Mouse (Mus musculus) forebrain, embryonic 15.5 days (tissue): ENCODE measurements around the gene Hmgb4. TPM values are rescaled to one million over a fixed set of nuclear protein-coding genes. Genes with fewer than 3 reads are reported as not detected.

ENCODE experiments used
- ATAC-seq: fragments of 200-750 bp; cut with Nextera tagmentation; replicated peaks from 2 replicates; pipeline ENCODE4 v1.8.0; 2017; ENCODE audit warnings: mild to moderate bottlenecking, moderate TSS enrichment, moderate library complexity
- H3K27ac ChIP-seq: fragments of 300-500 bp; sonication (generic); replicated peaks from 2 replicates; pipeline ENCODE4 v1.5.1; 2015; ENCODE audit warnings: mild to moderate bottlenecking, inconsistent platforms
- H3K27me3 ChIP-seq: fragments of 300-500 bp; sonication (generic); 2 replicates; pipeline ENCODE4 v1.6.1; 2015; ENCODE audit warnings: inconsistent platforms
- H3K36me3 ChIP-seq: fragments of 300-500 bp; sonication (generic); 2 replicates; pipeline ENCODE4 v1.6.1; 2015; ENCODE audit warnings: mild to moderate bottlenecking, inconsistent platforms
- H3K4me1 ChIP-seq: fragments of 300-500 bp; sonication (generic); 2 replicates; pipeline ENCODE4 v1.6.1; 2015; ENCODE audit warnings: inconsistent platforms
- H3K4me2 ChIP-seq: fragments of 300-500 bp; sonication (generic); replicated peaks from 2 replicates; pipeline ENCODE4 v1.6.1; 2015; ENCODE audit warnings: mild to moderate bottlenecking, inconsistent platforms
- H3K4me3 ChIP-seq: fragments of 300-500 bp; sonication (generic); 2 replicates; pipeline ENCODE4 v1.5.1; 2015; ENCODE audit warnings: mild to moderate bottlenecking, inconsistent platforms
- H3K9ac ChIP-seq: fragments of 300-500 bp; sonication (generic); replicated peaks from 2 replicates; pipeline ENCODE4 v1.6.1; 2015; ENCODE audit warnings: mild to moderate bottlenecking, inconsistent platforms
- H3K9me3 ChIP-seq: fragments of 300-500 bp; sonication (generic); 2 replicates; pipeline ENCODE4 v1.6.1; 2016; ENCODE audit warnings: inconsistent platforms
- WGBS: fragments of 180-500 bp; shearing (Covaris S2); methylation state at CpG from one replicate; pipeline ENCODE4 v1.1.7; 2015; ENCODE audit warnings: mixed read lengths; 5-methylcytosine and 5-hydroxymethylcytosine counted together
- polyA plus RNA-seq: library from polyadenylated mRNA; unstranded; fragments of >200 nt; fragmentation: Nextera tagmentation; extraction: Ambion mirVana; gene quantifications from 2 replicates; pipeline ENCODE4 v1.2.1, GENCODE M21; 2015

The Hmgb4 gene
- polyA plus RNA-seq = 0.26 TPM in 1 of 2 replicates, not detected in the other

- no peak within 1 kb of the TSS for H3K4me2 ChIP-seq
- no peak for ATAC-seq
- 48% methylated on average over 8 of the region's 8 CpGs for WGBS
- no peaks in the 10 kb centered on the region for H3K9me3 ChIP-seq
- H3K27me3 ChIP-seq = no peaks in the 10 kb centered on the region
- no peak within 1 kb of the TSS for H3K4me3 ChIP-seq
- no peak within 1 kb of the TSS for H3K9ac ChIP-seq
- no peaks in the 10 kb centered on the region for H3K4me1 ChIP-seq
- no peak within 1 kb of the TSS for H3K27ac ChIP-seq
- H3K36me3 ChIP-seq = no peaks in the 10 kb centered on the region
These were observed at the start of gene Hmgb4 for GRCm38 (mm10) chr4:128260907-128261560. Hmgb4 (minus strand) TSS chr4:128260957.

DNA sequence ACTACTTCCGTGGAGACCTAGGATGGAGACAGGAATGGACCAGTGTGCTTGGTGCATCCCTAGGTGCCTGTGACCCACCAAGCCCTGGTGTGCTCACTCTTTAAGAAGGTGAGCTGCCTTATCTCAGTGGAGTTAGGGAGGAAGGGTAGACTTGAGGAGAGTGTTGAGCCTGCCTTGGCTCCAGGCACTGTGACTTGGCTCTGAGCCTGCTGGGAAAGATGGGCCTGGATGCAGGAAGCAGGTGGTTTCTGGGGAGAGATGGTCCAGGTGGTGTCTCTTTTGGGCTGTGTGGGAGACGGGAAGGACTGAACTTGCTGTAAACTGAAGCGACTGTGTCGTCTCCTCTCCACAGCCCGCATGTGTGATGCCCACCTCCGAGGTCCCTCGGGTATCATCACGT is 45.3 kb upstream of the Hmgb4 start:
- Histone ChIP-seq H3K27me3 (no peaks in the 10 kb centered on the region), H3K36me3 (no peaks in the 10 kb centered on the region), H3K27ac (no peak overlapping the region), H3K4me2 (no peak overlapping the region), H3K4me1 (no peaks in the 10 kb centered on the region), H3K9ac (no peak overlapping the region), H3K4me3 (no peak overlapping the region), H3K9me3 (no peaks in the 10 kb centered on the region)
- no peak for ATAC-seq
- 97% methylated on average over 8 of the region's 8 CpGs for WGBS

DNA sequence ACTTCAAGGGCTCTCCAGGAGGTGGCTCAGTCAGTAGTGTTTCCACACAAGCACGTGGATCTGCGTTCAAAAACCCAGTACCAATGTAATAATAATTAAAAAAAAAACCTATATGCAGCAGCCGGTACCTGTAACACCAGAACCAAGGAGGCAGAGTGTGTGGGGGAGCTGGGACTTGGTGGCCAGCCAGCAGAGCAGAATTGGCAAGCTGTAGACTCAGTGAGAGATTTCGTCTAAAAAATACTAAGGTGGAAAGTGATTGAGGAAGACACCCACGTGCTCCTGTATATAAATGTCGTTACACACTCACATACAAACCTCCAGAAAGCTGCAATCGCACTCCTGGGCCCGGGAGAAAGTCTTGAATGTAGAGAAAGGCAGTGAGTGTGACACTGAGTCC is 43.3 kb upstream of the Hmgb4 start:
- H3K4me2 ChIP-seq = no peak overlapping the region
- no peak overlapping the region for H3K4me3 ChIP-seq
- no peaks in the 10 kb centered on the region for H3K36me3 ChIP-seq
- WGBS = 78% methylated on average over 8 of the region's 8 CpGs
- H3K4me1 ChIP-seq = no peaks in the 10 kb centered on the region
- no peak for ATAC-seq
- no peaks in the 10 kb centered on the region for H3K9me3 ChIP-seq
- H3K9ac ChIP-seq = no peak overlapping the region
- no peak overlapping the region for H3K27ac ChIP-seq
- no peaks in the 10 kb centered on the region for H3K27me3 ChIP-seq

- H3K27ac ChIP-seq = peak overlapping the region; percentile 34; the same call in 1 of the 2 replicates
- WGBS = 25% methylated on average over 7 of the region's 7 CpGs
- no peak overlapping the region for H3K4me3 ChIP-seq
- no peak overlapping the region for H3K4me2 ChIP-seq
- no peaks in the 10 kb centered on the region for H3K9me3 ChIP-seq
- no peaks in the 10 kb centered on the region for H3K36me3 ChIP-seq
- H3K27me3 ChIP-seq = no peaks in the 10 kb centered on the region
- peak; percentile 86 for ATAC-seq
- peaks cover 7% of the 10 kb centered on the region; the same call in 1 of the 2 replicates for H3K4me1 ChIP-seq
- H3K9ac ChIP-seq = no peak overlapping the region
These were observed 27.3 kb upstream of the Hmgb4 start for GRCm38 (mm10) chr4:128288095-128288494.

GRCm38 (mm10) chr4:128285009-128285408 is 24.3 kb upstream of the Hmgb4 start:
- H3K4me1 ChIP-seq = peaks cover 7% of the 10 kb centered on the region; the same call in 1 of the 2 replicates
- no peak overlapping the region for H3K4me2 ChIP-seq
- no peak overlapping the region for H3K4me3 ChIP-seq
- ATAC-seq = no peak
- no peaks in the 10 kb centered on the region for H3K36me3 ChIP-seq
- no peaks in the 10 kb centered on the region for H3K9me3 ChIP-seq
- H3K27ac ChIP-seq = no peak overlapping the region
- no peaks in the 10 kb centered on the region for H3K27me3 ChIP-seq
- no peak overlapping the region for H3K9ac ChIP-seq
- WGBS = 52% methylated on average over 1 of the region's 1 CpGs

- Histone ChIP-seq H3K4me1 (peaks cover 16% of the 10 kb centered on the region), H3K4me3 (no peak overlapping the region), H3K9me3 (no peaks in the 10 kb centered on the region), H3K27me3 (no peaks in the 10 kb centered on the region), H3K9ac (no peak overlapping the region), H3K4me2 (no peak overlapping the region), H3K36me3 (no peaks in the 10 kb centered on the region), H3K27ac (no peak overlapping the region)
- ATAC-seq = no peak
- 48% methylated on average over 6 of the region's 6 CpGs for WGBS
These were observed 14.8 kb upstream of the Hmgb4 start for GRCm38 (mm10) chr4:128275586-128275985.

DNA sequence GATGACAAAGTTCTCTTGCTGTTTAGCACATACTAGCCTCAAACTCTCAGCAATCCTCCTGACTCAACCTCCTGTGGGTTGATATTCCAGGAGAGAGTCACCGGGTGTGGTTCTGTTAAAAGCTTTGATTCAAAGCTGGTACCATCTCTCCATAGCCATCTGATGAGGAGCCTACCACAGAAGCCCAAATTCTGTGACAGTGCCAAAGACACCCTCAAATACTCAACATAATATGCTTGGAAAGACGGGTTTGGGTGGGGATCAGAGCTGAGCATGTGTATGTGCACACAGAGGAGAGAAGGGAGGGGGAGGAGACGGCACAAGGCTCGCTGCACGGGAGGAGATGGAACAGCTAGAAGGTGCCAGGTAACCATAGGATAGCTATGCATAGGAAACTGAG is 14.4 kb upstream of the Hmgb4 start:
- H3K27ac ChIP-seq = no peak overlapping the region

DNA sequence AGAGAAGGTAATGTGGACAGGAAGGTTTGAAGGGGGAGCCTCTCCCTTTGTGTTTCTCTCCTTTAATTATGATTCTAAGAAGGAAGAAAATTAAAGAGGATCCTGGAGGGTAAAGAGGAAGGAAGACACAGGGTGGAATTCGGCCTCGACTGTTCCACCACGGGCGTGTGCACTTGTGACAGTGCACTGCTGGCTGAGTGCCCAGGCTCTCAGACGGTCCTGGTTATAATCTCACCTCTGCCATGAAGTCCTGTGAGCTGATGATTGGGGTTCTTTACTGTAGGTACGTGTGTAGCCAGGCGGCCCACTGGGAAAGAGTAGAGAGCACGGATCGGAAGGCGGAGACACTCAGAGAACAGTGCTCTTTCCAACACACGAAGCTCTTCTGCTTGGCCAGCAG is 12.4 kb upstream of the Hmgb4 start:
- Histone ChIP-seq H3K4me1 (peaks cover 18% of the 10 kb centered on the region), H3K9ac (no peak overlapping the region), H3K9me3 (no peaks in the 10 kb centered on the region), H3K4me2 (no peak overlapping the region), H3K36me3 (no peaks in the 10 kb centered on the region), H3K27ac (no peak overlapping the region), H3K4me3 (no peak overlapping the region), H3K27me3 (no peaks in the 10 kb centered on the region)
- no peak for ATAC-seq
- 58% methylated on average over 11 of the region's 11 CpGs for WGBS

More for the DNA sequence above, 14.4 kb upstream of the Hmgb4 start:
- Histone ChIP-seq H3K27me3 (no peaks in the 10 kb centered on the region), H3K4me2 (no peak overlapping the region), H3K9ac (no peak overlapping the region), H3K4me3 (no peak overlapping the region), H3K9me3 (no peaks in the 10 kb centered on the region), H3K36me3 (no peaks in the 10 kb centered on the region), H3K4me1 (peaks cover 18% of the 10 kb centered on the region)
- ATAC-seq = no peak
- 75% methylated on average over 5 of the region's 5 CpGs for WGBS

DNA sequence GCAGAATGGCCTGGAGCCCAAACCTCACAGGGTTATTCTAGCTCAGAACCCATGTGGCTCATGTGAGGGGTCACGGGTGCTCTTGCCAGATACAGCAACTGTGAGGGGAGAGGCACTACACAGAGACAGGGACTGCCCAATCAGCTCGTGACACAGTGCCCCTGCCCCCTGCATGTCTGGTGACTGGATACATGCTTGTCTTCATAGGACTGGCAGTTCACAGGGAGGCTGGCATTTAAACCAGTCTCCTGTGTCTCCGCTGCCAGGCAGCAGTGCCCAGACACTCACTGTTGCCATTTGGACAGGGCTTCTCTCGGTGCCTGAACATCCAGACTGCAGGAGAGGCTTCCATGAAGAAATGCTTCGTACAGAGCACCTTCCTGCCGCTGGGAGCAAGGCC is 11.7 kb upstream of the Hmgb4 start:
- 57% methylated on average over 6 of the region's 6 CpGs for WGBS
- Histone ChIP-seq H3K4me2 (no peak overlapping the region), H3K27me3 (no peaks in the 10 kb centered on the region), H3K4me1 (peaks cover 18% of the 10 kb centered on the region), H3K27ac (no peak overlapping the region), H3K36me3 (no peaks in the 10 kb centered on the region), H3K9ac (no peak overlapping the region), H3K9me3 (no peaks in the 10 kb centered on the region), H3K4me3 (no peak overlapping the region)
- no peak for ATAC-seq

DNA sequence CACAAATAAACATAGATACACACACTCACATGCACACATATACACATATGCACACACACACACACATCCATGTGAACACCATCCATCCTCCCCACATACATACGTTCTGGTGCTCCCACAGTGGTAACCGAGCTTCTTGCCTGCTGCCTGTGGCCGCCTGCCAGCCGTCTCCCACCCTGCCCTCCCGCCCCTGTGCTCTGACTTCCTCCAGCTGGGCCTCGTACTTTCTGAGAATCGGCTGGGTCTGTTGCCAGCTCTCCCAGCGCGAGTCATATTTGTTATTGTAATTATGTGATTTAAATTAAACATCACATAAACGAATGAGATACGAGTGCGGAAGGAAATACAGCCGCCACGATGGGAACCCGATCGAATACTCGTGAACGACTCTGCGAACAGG is 10.2 kb upstream of the Hmgb4 start:
- peak; percentile 71; the same call in 1 of the 2 replicates for ATAC-seq
- 40% methylated on average over 19 of the region's 19 CpGs for WGBS
- Histone ChIP-seq H3K9me3 (no peaks in the 10 kb centered on the region), H3K36me3 (no peaks in the 10 kb centered on the region), H3K9ac (no peak overlapping the region), H3K27ac (no peak overlapping the region), H3K4me2 (no peak overlapping the region), H3K27me3 (no peaks in the 10 kb centered on the region), H3K4me3 (no peak overlapping the region), H3K4me1 (peaks cover 18% of the 10 kb centered on the region)

- Histone ChIP-seq H3K4me3 (no peak overlapping the region), H3K4me1 (peaks cover 18% of the 10 kb centered on the region), H3K4me2 (no peak overlapping the region), H3K27ac (no peak overlapping the region), H3K27me3 (no peaks in the 10 kb centered on the region), H3K9me3 (no peaks in the 10 kb centered on the region), H3K36me3 (no peaks in the 10 kb centered on the region), H3K9ac (no peak overlapping the region)
- WGBS = 69% methylated on average over 10 of the region's 10 CpGs
- ATAC-seq = no peak
These were observed 9.4 kb upstream of the Hmgb4 start for GRCm38 (mm10) chr4:128270177-128270576.

DNA sequence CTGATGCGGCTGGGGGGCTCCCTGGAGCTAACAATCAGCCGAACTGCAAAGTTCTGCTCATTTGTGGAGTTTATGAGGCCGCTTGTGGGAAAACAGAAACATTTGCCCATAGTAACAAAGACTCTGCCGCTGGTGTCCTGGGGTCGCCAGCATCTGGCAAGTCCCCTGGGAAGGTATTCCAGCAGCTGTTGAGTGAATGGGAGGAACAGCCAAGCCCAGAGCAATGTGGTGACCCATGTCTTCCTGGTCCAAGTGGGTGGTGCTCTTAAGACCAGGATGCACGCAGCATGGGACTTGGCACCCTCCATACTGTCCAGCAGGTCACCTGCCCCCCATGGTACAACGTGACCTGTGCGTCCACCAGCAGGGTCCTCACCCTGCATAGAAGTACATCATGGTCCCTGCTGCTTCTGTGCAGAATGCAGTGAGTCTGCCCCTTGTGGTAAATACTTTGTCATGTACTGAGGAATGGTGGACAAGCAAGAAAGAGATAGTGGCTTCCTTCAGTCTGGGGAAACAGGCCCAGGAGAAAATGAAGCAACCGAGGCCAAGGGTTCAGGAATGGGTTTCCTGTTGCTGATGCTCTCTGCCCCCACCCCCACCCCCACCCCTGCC is 8.6 kb upstream of the Hmgb4 start:
- H3K4me1 ChIP-seq = peaks cover 18% of the 10 kb centered on the region
- no peak overlapping the region for H3K9ac ChIP-seq
- H3K27me3 ChIP-seq = no peaks in the 10 kb centered on the region
- H3K4me3 ChIP-seq = no peak overlapping the region
- no peak overlapping the region for H3K4me2 ChIP-seq
- ATAC-seq = no peak
- no peaks in the 10 kb centered on the region for H3K9me3 ChIP-seq
- H3K36me3 ChIP-seq = no peaks in the 10 kb centered on the region
- no peak overlapping the region for H3K27ac ChIP-seq
- WGBS = 92% methylated on average over 9 of the region's 9 CpGs

DNA sequence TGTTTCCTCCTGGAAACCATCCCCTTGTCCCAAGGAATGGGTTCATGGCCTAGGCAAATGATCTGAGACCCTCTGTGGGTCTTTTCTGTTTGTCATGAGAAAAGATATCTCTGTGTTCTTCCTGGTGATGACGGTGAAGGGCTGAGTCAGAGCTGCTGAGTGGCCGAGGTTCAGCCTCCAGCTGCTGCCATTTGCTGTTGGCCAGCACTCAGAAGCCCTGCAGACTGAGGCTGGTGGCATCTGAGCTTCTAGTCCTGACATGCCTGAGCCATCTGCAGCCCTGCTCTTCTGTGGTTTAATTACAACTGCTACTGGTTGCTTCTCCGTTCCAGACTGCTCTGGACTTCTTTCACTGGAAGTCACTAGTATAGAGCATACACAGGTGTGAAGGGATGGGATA is 4.6 kb upstream of the Hmgb4 start:
- Histone ChIP-seq H3K36me3 (no peaks in the 10 kb centered on the region), H3K27ac (no peak overlapping the region), H3K9ac (no peak overlapping the region), H3K27me3 (no peaks in the 10 kb centered on the region), H3K9me3 (no peaks in the 10 kb centered on the region), H3K4me1 (no peaks in the 10 kb centered on the region), H3K4me3 (no peak overlapping the region), H3K4me2 (no peak overlapping the region)
- 85% methylated on average over 3 of the region's 3 CpGs for WGBS
- ATAC-seq = no peak
